Mouse (Mus musculus): Measurements from ENCODE around the gene Mycbpap. TPM values are rescaled to one million over a fixed set of nuclear protein-coding genes. Genes with fewer than 3 reads are reported as not detected.

Gene Mycbpap
- polyA plus RNA-seq, 1 experiment from 2014 or later = 4.8 TPM

- DNase-seq (ENCODE audit: low spot score) (no peak), ATAC-seq (replicated peaks; ENCODE audit: low FRiP score) (no peak)
- H3K9ac ChIP-seq (ENCODE audit: low read length) = peak overlapping the region; percentile 84
- H3K4me3 ChIP-seq (ENCODE audit: low read depth, low read length) = peak overlapping the region; percentile 77
- WGBS = 0% methylated on average over 15 of the region's 15 CpGs
- H3K9me3 ChIP-seq (ENCODE audit: control insufficient read depth, low read length) = no peaks in the 10 kb centered on the region
- H3K4me2 ChIP-seq (ENCODE audit: low read depth, low read length, severe bottlenecking) = peak overlapping the region; percentile 100
- no peak overlapping the region for H3K27ac ChIP-seq (ENCODE audit: low read depth, low read length)
- no peaks in the 10 kb centered on the region for H3K36me3 ChIP-seq (ENCODE audit: control insufficient read depth, insufficient read depth, low read length)
- peaks cover 29% of the 10 kb centered on the region for H3K4me1 ChIP-seq (replicated peaks; ENCODE audit: control insufficient read depth, insufficient read depth, low read length)
- peaks cover 22% of the 10 kb centered on the region for H3K27me3 ChIP-seq (ENCODE audit: control insufficient read depth, insufficient read depth, low read length)
These were observed 49.0 kb downstream of the Mycbpap start for GRCm38 (mm10) chr11:94472585-94472915.

- DNase-seq (ENCODE audit: low spot score) (no peak), ATAC-seq (replicated peaks; ENCODE audit: low FRiP score) (no peak)
- Histone ChIP-seq H3K27ac (ENCODE audit: low read depth, low read length) (no peak overlapping the region), H3K27me3 (ENCODE audit: control insufficient read depth, insufficient read depth, low read length) (peaks cover 22% of the 10 kb centered on the region), H3K4me2 (ENCODE audit: low read depth, low read length, severe bottlenecking) (peak overlapping the region; percentile 100), H3K9me3 (ENCODE audit: control insufficient read depth, low read length) (no peaks in the 10 kb centered on the region), H3K4me3 (ENCODE audit: low read depth, low read length) (peak overlapping the region; percentile 77), H3K9ac (ENCODE audit: low read length) (peak overlapping the region; percentile 84), H3K4me1 (replicated peaks; ENCODE audit: control insufficient read depth, insufficient read depth, low read length) (peaks cover 29% of the 10 kb centered on the region), H3K36me3 (ENCODE audit: control insufficient read depth, insufficient read depth, low read length) (no peaks in the 10 kb centered on the region)
- WGBS = 5% methylated on average over 17 of the region's 17 CpGs
These were observed 49.6 kb downstream of the Mycbpap start for GRCm38 (mm10) chr11:94471740-94472584.

- Histone ChIP-seq H3K4me1 (replicated peaks; ENCODE audit: control insufficient read depth, insufficient read depth, low read length) (peaks cover 27% of the 10 kb centered on the region), H3K36me3 (ENCODE audit: control insufficient read depth, insufficient read depth, low read length) (no peaks in the 10 kb centered on the region), H3K4me2 (ENCODE audit: low read depth, low read length, severe bottlenecking) (no peak overlapping the region), H3K9me3 (ENCODE audit: control insufficient read depth, low read length) (no peaks in the 10 kb centered on the region), H3K27ac (ENCODE audit: low read depth, low read length) (peak overlapping the region; percentile 12; the same call in 1 of the 2 replicates), H3K9ac (ENCODE audit: low read length) (no peak overlapping the region), H3K4me3 (ENCODE audit: low read depth, low read length) (no peak overlapping the region), H3K27me3 (ENCODE audit: control insufficient read depth, insufficient read depth, low read length) (peaks cover 17% of the 10 kb centered on the region)
- WGBS = 26% methylated on average over 7 of the region's 7 CpGs
- DNase-seq (ENCODE audit: low spot score) (no peak), ATAC-seq (replicated peaks; ENCODE audit: low FRiP score) (no peak)
These were observed 51.2 kb downstream of the Mycbpap start for GRCm38 (mm10) chr11:94470391-94470790.

- H3K4me2 ChIP-seq (ENCODE audit: low read depth, low read length, severe bottlenecking) = peak overlapping the region; percentile 6
- H3K27ac ChIP-seq (ENCODE audit: low read depth, low read length) = peak overlapping the region; percentile 85
- peak overlapping the region; percentile 33 for H3K9ac ChIP-seq (ENCODE audit: low read length)
- no peak overlapping the region for H3K4me3 ChIP-seq (ENCODE audit: low read depth, low read length)
- H3K4me1 ChIP-seq (replicated peaks; ENCODE audit: control insufficient read depth, insufficient read depth, low read length) = peaks cover 31% of the 10 kb centered on the region
- WGBS = 12% methylated on average over 9 of the region's 9 CpGs
- DNase-seq (ENCODE audit: low spot score) (no peak), ATAC-seq (replicated peaks; ENCODE audit: low FRiP score) (peak; percentile 10)
- H3K27me3 ChIP-seq (ENCODE audit: control insufficient read depth, insufficient read depth, low read length) = peaks cover 8% of the 10 kb centered on the region; the same call in 1 of the 2 replicates
- H3K36me3 ChIP-seq (ENCODE audit: control insufficient read depth, insufficient read depth, low read length) = no peaks in the 10 kb centered on the region
- no peaks in the 10 kb centered on the region for H3K9me3 ChIP-seq (ENCODE audit: control insufficient read depth, low read length)
These were observed 52.1 kb downstream of the Mycbpap start for GRCm38 (mm10) chr11:94469136-94470064.

GRCm38 (mm10) chr11:94468582-94469064 lies 52.9 kb downstream of the Mycbpap start:
- H3K27ac ChIP-seq (ENCODE audit: low read depth, low read length) = peak overlapping the region; percentile 85
- peak; percentile 87 for ATAC-seq (replicated peaks; ENCODE audit: low FRiP score)
- peaks cover 8% of the 10 kb centered on the region; the same call in 1 of the 2 replicates for H3K27me3 ChIP-seq (ENCODE audit: control insufficient read depth, insufficient read depth, low read length)
- no peaks in the 10 kb centered on the region for H3K36me3 ChIP-seq (ENCODE audit: control insufficient read depth, insufficient read depth, low read length)
- no peak overlapping the region for H3K4me3 ChIP-seq (ENCODE audit: low read depth, low read length)
- no peak overlapping the region for H3K9ac ChIP-seq (ENCODE audit: low read length)
- H3K4me1 ChIP-seq (replicated peaks; ENCODE audit: control insufficient read depth, insufficient read depth, low read length) = peaks cover 31% of the 10 kb centered on the region
- peak; percentile 88 for DNase-seq (ENCODE audit: low spot score)
- peak overlapping the region; percentile 6; the same call in 1 of the 2 replicates for H3K4me2 ChIP-seq (ENCODE audit: low read depth, low read length, severe bottlenecking)
- no peaks in the 10 kb centered on the region for H3K9me3 ChIP-seq (ENCODE audit: control insufficient read depth, low read length)
- WGBS = 18% methylated on average over 4 of the region's 4 CpGs

GRCm38 (mm10) chr11:94466333-94466855 lies 55.1 kb downstream of the Mycbpap start:
- Histone ChIP-seq H3K4me3 (ENCODE audit: low read depth, low read length) (no peak overlapping the region), H3K27me3 (ENCODE audit: control insufficient read depth, insufficient read depth, low read length) (0 out of 2 replicates have a peak, but pooled peaks cover 2% of the 10 kb centered on the region), H3K27ac (ENCODE audit: low read depth, low read length) (no peak overlapping the region), H3K4me1 (replicated peaks; ENCODE audit: control insufficient read depth, insufficient read depth, low read length) (peaks cover 23% of the 10 kb centered on the region), H3K9me3 (ENCODE audit: control insufficient read depth, low read length) (no peaks in the 10 kb centered on the region), H3K36me3 (ENCODE audit: control insufficient read depth, insufficient read depth, low read length) (no peaks in the 10 kb centered on the region), H3K9ac (ENCODE audit: low read length) (no peak overlapping the region), H3K4me2 (ENCODE audit: low read depth, low read length, severe bottlenecking) (no peak overlapping the region)
- 91% methylated on average over 17 of the region's 17 CpGs for WGBS
- ATAC-seq (replicated peaks; ENCODE audit: low FRiP score) (no peak), DNase-seq (ENCODE audit: low spot score) (no peak)

GRCm38 (mm10) chr11:94464170-94464569 lies 57.4 kb downstream of the Mycbpap start:
- Histone ChIP-seq H3K9ac (ENCODE audit: low read length) (no peak overlapping the region), H3K9me3 (ENCODE audit: control insufficient read depth, low read length) (no peaks in the 10 kb centered on the region), H3K36me3 (ENCODE audit: control insufficient read depth, insufficient read depth, low read length) (no peaks in the 10 kb centered on the region), H3K4me3 (ENCODE audit: low read depth, low read length) (no peak overlapping the region), H3K4me2 (ENCODE audit: low read depth, low read length, severe bottlenecking) (no peak overlapping the region), H3K27me3 (ENCODE audit: control insufficient read depth, insufficient read depth, low read length) (no peaks in the 10 kb centered on the region), H3K4me1 (replicated peaks; ENCODE audit: control insufficient read depth, insufficient read depth, low read length) (peaks cover 13% of the 10 kb centered on the region), H3K27ac (ENCODE audit: low read depth, low read length) (no peak overlapping the region)
- 47% methylated on average over 2 of the region's 2 CpGs for WGBS
- ATAC-seq (replicated peaks; ENCODE audit: low FRiP score) (no peak), DNase-seq (ENCODE audit: low spot score) (no peak)

- H3K27me3 ChIP-seq (ENCODE audit: control insufficient read depth, insufficient read depth, low read length) = no peaks in the 10 kb centered on the region
- ATAC-seq (replicated peaks; ENCODE audit: low FRiP score) (no peak), DNase-seq (ENCODE audit: low spot score) (no peak)
- no peak overlapping the region for H3K9ac ChIP-seq (ENCODE audit: low read length)
- no peak overlapping the region for H3K4me2 ChIP-seq (ENCODE audit: low read depth, low read length, severe bottlenecking)
- WGBS = 95% methylated on average over 11 of the region's 11 CpGs
- H3K4me3 ChIP-seq (ENCODE audit: low read depth, low read length) = no peak overlapping the region
- H3K4me1 ChIP-seq (replicated peaks; ENCODE audit: control insufficient read depth, insufficient read depth, low read length) = peaks cover 4% of the 10 kb centered on the region; the same call in 1 of the 2 replicates
- H3K9me3 ChIP-seq (ENCODE audit: control insufficient read depth, low read length) = no peaks in the 10 kb centered on the region
- no peaks in the 10 kb centered on the region for H3K36me3 ChIP-seq (ENCODE audit: control insufficient read depth, insufficient read depth, low read length)
- H3K27ac ChIP-seq (ENCODE audit: low read depth, low read length) = no peak overlapping the region
These were observed 59.7 kb downstream of the Mycbpap start for GRCm38 (mm10) chr11:94461856-94462255.

All from forebrain, embryonic 11.5 days (tissue).